8 mouse cellular contexts compared by ENCODE assay signal in genomic region chr13:114839098-114839497, GRCm38 (mm10). TPM values are rescaled to one million over a fixed set of nuclear protein-coding genes. Genes with fewer than 3 reads are reported as not detected.
A peak's percentile ranks its signal among the peaks of the same experiment; 100 is the strongest.
DNase-seq lines count a peak whose midpoint lies in the region; ATAC-seq and TF ChIP-seq lines count a peak whose summit lies in the region.

No protein-coding gene starts in this region.

- no peak for DNase-seq in kidney, adult 2 months
- DNase-seq in adrenal gland, postnatal 25 days: no peak
- no peak for DNase-seq in thymus, postnatal 10 days (ENCODE audit: low spot score in 2 of 2)
- DNase-seq in thymus, postnatal 0 days (ENCODE audit: low spot score): no peak

- 77% methylated on average over 9 of the region's 9 CpGs for WGBS in kidney, embryonic 16.5 days
- 89% methylated on average over 9 of the region's 9 CpGs for WGBS in kidney, adult 2 months
- 29% methylated on average over 9 of the region's 9 CpGs for WGBS in embryonic facial prominence, embryonic 13.5 days
- WGBS in forebrain, embryonic 12.5 days: 82% methylated on average over 9 of the region's 9 CpGs
- 65% methylated on average over 9 of the region's 9 CpGs for WGBS in limb, embryonic 15.5 days

- no peak for TF ChIP-seq CTCF in kidney, adult 2 months (conservative IDR thresholded peaks at IDR 0.05; ENCODE audit: insufficient read depth, insufficient read length, low read depth, low read length)

- H3K9me3 ChIP-seq in kidney, embryonic 16.5 days (ENCODE audit: low read length): no peaks in the 10 kb centered on the region
- no peaks in the 10 kb centered on the region for H3K9me3 ChIP-seq in embryonic facial prominence, embryonic 13.5 days
- H3K9me3 ChIP-seq in forebrain, embryonic 12.5 days: no peaks in the 10 kb centered on the region
- H3K9me3 ChIP-seq in limb, embryonic 15.5 days: no peaks in the 10 kb centered on the region

- H3K4me1 ChIP-seq in kidney, embryonic 16.5 days (ENCODE audit: insufficient read depth, low read length): 0 out of 2 replicates have a peak, but pooled peaks cover 14% of the 10 kb centered on the region
- no peaks in the 10 kb centered on the region for H3K4me1 ChIP-seq in kidney, adult 2 months (ENCODE audit: control insufficient read depth, insufficient read depth, low read length)
- H3K4me1 ChIP-seq in embryonic facial prominence, embryonic 13.5 days: peaks cover 15% of the 10 kb centered on the region
- peaks cover 9% of the 10 kb centered on the region for H3K4me1 ChIP-seq in forebrain, embryonic 12.5 days
- H3K4me1 ChIP-seq in limb, embryonic 15.5 days: peaks cover 19% of the 10 kb centered on the region

- no peak overlapping the region for H3K4me3 ChIP-seq in kidney, embryonic 16.5 days (ENCODE audit: low read length)
- no peak overlapping the region for H3K4me3 ChIP-seq in kidney, adult 2 months (ENCODE audit: insufficient read depth, low read depth, low read length)
- H3K4me3 ChIP-seq in embryonic facial prominence, embryonic 13.5 days: no peak overlapping the region
- no peak overlapping the region for H3K4me3 ChIP-seq in forebrain, embryonic 12.5 days (replicated peaks)
- H3K4me3 ChIP-seq in limb, embryonic 15.5 days: no peak overlapping the region

- H3K27me3 ChIP-seq in kidney, embryonic 16.5 days (ENCODE audit: insufficient read depth, low read length): no peaks in the 10 kb centered on the region
- H3K27me3 ChIP-seq in kidney, adult 2 months (replicated peaks; ENCODE audit: control insufficient read depth, insufficient read depth, low read length): no peaks in the 10 kb centered on the region
- no peaks in the 10 kb centered on the region for H3K27me3 ChIP-seq in embryonic facial prominence, embryonic 13.5 days
- H3K27me3 ChIP-seq in forebrain, embryonic 12.5 days: no peaks in the 10 kb centered on the region
- no peaks in the 10 kb centered on the region for H3K27me3 ChIP-seq in limb, embryonic 15.5 days

- H3K4me2 ChIP-seq in kidney, embryonic 16.5 days (replicated peaks; ENCODE audit: low read depth, low read length): no peak overlapping the region
- no peak overlapping the region for H3K4me2 ChIP-seq in embryonic facial prominence, embryonic 13.5 days
- H3K4me2 ChIP-seq in forebrain, embryonic 12.5 days: no peak overlapping the region
- no peak overlapping the region for H3K4me2 ChIP-seq in limb, embryonic 15.5 days

- H3K9ac ChIP-seq in kidney, embryonic 16.5 days (replicated peaks; ENCODE audit: low read length): no peak overlapping the region
- H3K9ac ChIP-seq in embryonic facial prominence, embryonic 13.5 days: no peak overlapping the region
- no peak overlapping the region for H3K9ac ChIP-seq in forebrain, embryonic 12.5 days
- no peak overlapping the region for H3K9ac ChIP-seq in limb, embryonic 15.5 days

- peaks cover 5% of the 10 kb centered on the region for H3K36me3 ChIP-seq in kidney, embryonic 16.5 days (ENCODE audit: insufficient read depth, low read length)
- no peaks in the 10 kb centered on the region; the same call in 1 of the 2 replicates for H3K36me3 ChIP-seq in kidney, adult 2 months (ENCODE audit: control insufficient read depth, insufficient read depth, low read length)
- H3K36me3 ChIP-seq in embryonic facial prominence, embryonic 13.5 days: 0 out of 2 replicates have a peak, but pooled peaks cover 3% of the 10 kb centered on the region
- H3K36me3 ChIP-seq in forebrain, embryonic 12.5 days (replicated peaks): no peaks in the 10 kb centered on the region
- H3K36me3 ChIP-seq in limb, embryonic 15.5 days: peaks cover 6% of the 10 kb centered on the region; the same call in 1 of the 2 replicates

- H3K27ac ChIP-seq in kidney, embryonic 16.5 days (ENCODE audit: low read length): peak overlapping the region; percentile 23; the same call in 1 of the 2 replicates
- H3K27ac ChIP-seq in kidney, adult 2 months (ENCODE audit: insufficient read depth, low read depth, low read length): no peak overlapping the region
- H3K27ac ChIP-seq in embryonic facial prominence, embryonic 13.5 days: peak overlapping the region; percentile 85
- H3K27ac ChIP-seq in forebrain, embryonic 12.5 days: no peak overlapping the region; the same call in 1 of the 2 replicates
- H3K27ac ChIP-seq in limb, embryonic 15.5 days: peak overlapping the region; percentile 80

- TF ChIP-seq POLR2A in kidney, adult 2 months (IDR thresholded peaks at IDR 0.05; ENCODE audit: low read depth, low read length): no peak

- peak; percentile 33; the same call in 1 of the 2 replicates for ATAC-seq in kidney, embryonic 16.5 days (ENCODE audit: low FRiP score, low TSS enrichment)
- ATAC-seq in embryonic facial prominence, embryonic 13.5 days (ENCODE audit: insufficient number of reproducible peaks, insufficient read depth, low FRiP score, low TSS enrichment, low read depth): no peak
- ATAC-seq in forebrain, embryonic 12.5 days (ENCODE audit: low FRiP score): peak; percentile 44; the same call in 1 of the 2 replicates
- ATAC-seq in limb, embryonic 15.5 days (ENCODE audit: insufficient number of reproducible peaks, low FRiP score, low TSS enrichment, low read depth): no peak

RNA-seq across cellular contexts. Expression of gene Mocs2, which starts 21.1 kb away (rescaled TPM):
- 80.9 and 86.7 TPM in 2 replicates for polyA plus RNA-seq in kidney, embryonic 16.5 days (2015; fragmentation: Nextera tagmentation; extraction: Ambion mirVana)
- polyA plus RNA-seq in kidney, adult 2 months (2012; rRNA removed): 37.8 and 53.4 TPM in 2 replicates
- 100 TPM in 2 replicates for polyA plus RNA-seq in embryonic facial prominence, embryonic 13.5 days (2015; fragmentation: Nextera tagmentation; extraction: Ambion mirVana)
- 84.1 and 84.6 TPM in 2 replicates for polyA plus RNA-seq in forebrain, embryonic 12.5 days (2016; fragmentation: Nextera tagmentation; extraction: Ambion mirVana)
- polyA plus RNA-seq in limb, embryonic 15.5 days (2015; fragmentation: Nextera tagmentation; extraction: Ambion mirVana): 117 and 118 TPM in 2 replicates
- total RNA-seq in adrenal gland, postnatal 25 days (2021): 183 and 187 TPM in 2 replicates
- polyA plus RNA-seq in thymus, postnatal 0 days (2015; fragmentation: Nextera tagmentation; extraction: Ambion mirVana): 85.4 and 88.7 TPM in 2 replicates

Comparison
In these comparisons a context has a peak if more than half of its experiments do, and no peak if none do; other contexts are left out.
1. H3K27ac ChIP-seq: peak in kidney, embryonic 16.5 days (single experiment), embryonic facial prominence, embryonic 13.5 days (single experiment) and limb, embryonic 15.5 days (single experiment); none in kidney, adult 2 months (single experiment) and forebrain, embryonic 12.5 days (single experiment).
2. ATAC-seq: peak in kidney, embryonic 16.5 days (single experiment) and forebrain, embryonic 12.5 days (single experiment); none in embryonic facial prominence, embryonic 13.5 days (single experiment) and limb, embryonic 15.5 days (single experiment).